Mouse (Mus musculus) embryonic facial prominence, embryonic 13.5 days (tissue): ENCODE measurements around the gene Diaph3. TPM values are rescaled to one million over a fixed set of nuclear protein-coding genes. Genes with fewer than 3 reads are reported as not detected.

ENCODE experiments used
- ATAC-seq: fragments of 200-750 bp; cut with Nextera tagmentation; 2 replicates; pipeline ENCODE4 v1.8.0; 2017; ENCODE audit warnings: low read depth; ENCODE audit not compliant: insufficient number of reproducible peaks, insufficient read depth, low FRiP score, low TSS enrichment
- H3K27ac ChIP-seq: fragments of 300-500 bp; sonication (generic); 2 replicates; pipeline ENCODE4 v1.5.1; 2015; ENCODE audit warnings: moderate library complexity, mild to moderate bottlenecking, inconsistent platforms
- H3K27me3 ChIP-seq: fragments of 300-500 bp; sonication (generic); 2 replicates; pipeline ENCODE4 v1.6.1; 2015; ENCODE audit warnings: mild to moderate bottlenecking, inconsistent platforms
- H3K36me3 ChIP-seq: fragments of 300-500 bp; sonication (generic); 2 replicates; pipeline ENCODE4 v1.6.1; 2015; ENCODE audit warnings: mild to moderate bottlenecking, inconsistent platforms
- H3K4me1 ChIP-seq: fragments of 300-500 bp; sonication (generic); 2 replicates; pipeline ENCODE4 v1.6.1; 2015; ENCODE audit warnings: inconsistent platforms
- H3K4me2 ChIP-seq: fragments of 300-500 bp; sonication (generic); 2 replicates; pipeline ENCODE4 v1.6.1; 2015; ENCODE audit warnings: moderate library complexity, mild to moderate bottlenecking, inconsistent platforms
- H3K4me3 ChIP-seq: fragments of 300-500 bp; sonication (generic); 2 replicates; pipeline ENCODE4 v1.5.1; 2015; ENCODE audit warnings: mild to moderate bottlenecking, inconsistent platforms
- H3K9ac ChIP-seq: fragments of 300-500 bp; sonication (generic); 2 replicates; pipeline ENCODE4 v1.6.1; 2015; ENCODE audit warnings: mild to moderate bottlenecking, inconsistent platforms
- H3K9me3 ChIP-seq: fragments of 300-500 bp; sonication (generic); 2 replicates; pipeline ENCODE4 v1.6.1; 2016; ENCODE audit warnings: inconsistent platforms
- WGBS: fragments of 180-500 bp; shearing (Covaris S2); methylation state at CpG from one replicate; pipeline ENCODE4 v1.1.7; 2015; ENCODE audit warnings: mixed read lengths; 5-methylcytosine and 5-hydroxymethylcytosine counted together
- microRNA-seq: library from miRNA; unstranded; fragments of <30 nt; microRNA quantifications from one replicate; pipeline ENCODE4, GENCODE M21; 2016
- polyA plus RNA-seq: library from polyadenylated mRNA; unstranded; fragments of >200 nt; fragmentation: Nextera tagmentation; extraction: Ambion mirVana; gene quantifications from 2 replicates; pipeline ENCODE4 v1.2.1, GENCODE M21; 2015

Diaph3 gene
- polyA plus RNA-seq, 1 experiment from 2014 or later: 14.8 TPM

DNA sequence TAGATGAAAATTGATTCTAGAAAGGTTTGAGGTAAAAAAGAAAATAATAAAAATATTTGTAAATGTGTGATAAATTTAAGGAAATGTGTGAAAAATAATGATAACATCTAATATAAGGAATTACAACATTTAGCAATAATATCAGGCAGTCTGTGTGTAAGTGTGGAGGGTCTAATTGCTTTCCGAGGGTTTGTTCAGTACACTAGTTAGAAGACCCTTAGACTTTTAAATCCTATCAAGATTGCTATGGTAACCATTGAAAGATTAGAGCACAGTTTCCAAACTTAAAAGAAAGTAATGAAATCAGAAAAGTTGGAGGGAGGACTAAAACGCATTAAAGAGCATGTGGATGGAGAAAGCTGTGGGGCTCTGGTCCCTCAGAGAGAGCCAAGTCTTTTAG lies 506.0 kb downstream of the Diaph3 start:
- Histone ChIP-seq H3K9ac (no peak overlapping the region), H3K4me3 (no peak overlapping the region), H3K27me3 (no peaks in the 10 kb centered on the region), H3K4me2 (no peak overlapping the region), H3K36me3 (no peaks in the 10 kb centered on the region), H3K9me3 (no peaks in the 10 kb centered on the region), H3K4me1 (no peaks in the 10 kb centered on the region), H3K27ac (no peak overlapping the region)
- no peak for ATAC-seq
- 64% methylated on average over 2 of the region's 2 CpGs for WGBS

DNA sequence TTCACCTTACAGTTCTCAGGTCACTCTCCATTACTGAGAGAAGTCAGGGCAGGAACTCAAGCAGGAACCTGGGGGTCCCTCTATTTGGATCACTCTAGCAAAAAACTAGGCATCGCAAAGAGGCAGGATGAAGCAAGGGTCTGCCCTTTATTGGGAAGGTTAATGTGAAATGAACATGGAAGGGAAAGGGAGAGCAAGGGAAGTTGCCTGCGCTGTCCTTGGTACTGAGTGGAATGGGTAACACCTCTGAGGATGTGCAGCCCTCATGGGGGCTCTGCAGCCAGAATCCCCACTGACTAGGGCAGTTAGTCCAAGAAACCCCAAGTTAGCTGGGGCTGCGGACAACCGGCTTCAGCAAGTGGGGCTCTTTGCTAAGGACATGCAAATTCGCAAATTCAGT lies 507.2 kb downstream of the Diaph3 start:
- H3K4me1 ChIP-seq: no peaks in the 10 kb centered on the region
- H3K4me2 ChIP-seq: no peak overlapping the region
- H3K27me3 ChIP-seq: no peaks in the 10 kb centered on the region
- H3K36me3 ChIP-seq: no peaks in the 10 kb centered on the region
- no peaks in the 10 kb centered on the region for H3K9me3 ChIP-seq
- ATAC-seq: no peak
- no peak overlapping the region for H3K9ac ChIP-seq
- no peak overlapping the region for H3K27ac ChIP-seq
- 48% methylated on average over 5 of the region's 5 CpGs for WGBS
- H3K4me3 ChIP-seq: no peak overlapping the region

DNA sequence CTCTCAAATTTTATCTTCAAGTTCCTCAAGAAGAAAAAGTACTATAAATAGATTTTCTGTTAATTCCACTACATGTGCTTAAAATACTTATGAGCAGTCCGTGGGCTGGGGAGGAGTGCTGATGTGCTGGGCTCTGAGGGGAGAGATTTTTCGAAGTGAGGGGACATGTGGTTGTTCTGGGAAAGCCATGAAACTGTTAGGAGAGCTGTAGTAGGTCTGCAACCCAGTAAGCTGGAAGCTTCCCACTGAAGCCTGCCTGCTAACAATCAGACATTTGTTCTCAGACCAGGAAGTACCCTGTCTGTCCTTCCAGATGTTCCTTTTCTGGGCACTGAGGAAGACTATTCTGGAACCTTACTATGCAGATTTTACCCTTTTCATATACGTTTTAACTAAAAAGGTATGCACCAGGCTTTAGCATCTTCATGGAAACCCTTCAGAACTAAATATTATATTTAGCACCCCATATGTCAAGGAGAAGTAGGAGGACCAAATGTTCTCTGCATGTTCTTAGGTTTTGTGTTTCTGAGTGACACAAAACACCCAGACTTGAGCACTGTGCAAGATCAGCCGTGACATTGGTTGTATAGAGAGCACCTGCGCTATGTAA lies 516.1 kb downstream of the Diaph3 start:
- H3K4me2 ChIP-seq: no peak overlapping the region
- H3K4me1 ChIP-seq: no peaks in the 10 kb centered on the region
- H3K36me3 ChIP-seq: no peaks in the 10 kb centered on the region
- no peaks in the 10 kb centered on the region for H3K27me3 ChIP-seq
- H3K4me3 ChIP-seq: no peak overlapping the region
- no peak overlapping the region for H3K27ac ChIP-seq
- no peak overlapping the region for H3K9ac ChIP-seq
- ATAC-seq: no peak
- no peaks in the 10 kb centered on the region for H3K9me3 ChIP-seq
- 84% methylated on average over 5 of the region's 5 CpGs for WGBS

DNA sequence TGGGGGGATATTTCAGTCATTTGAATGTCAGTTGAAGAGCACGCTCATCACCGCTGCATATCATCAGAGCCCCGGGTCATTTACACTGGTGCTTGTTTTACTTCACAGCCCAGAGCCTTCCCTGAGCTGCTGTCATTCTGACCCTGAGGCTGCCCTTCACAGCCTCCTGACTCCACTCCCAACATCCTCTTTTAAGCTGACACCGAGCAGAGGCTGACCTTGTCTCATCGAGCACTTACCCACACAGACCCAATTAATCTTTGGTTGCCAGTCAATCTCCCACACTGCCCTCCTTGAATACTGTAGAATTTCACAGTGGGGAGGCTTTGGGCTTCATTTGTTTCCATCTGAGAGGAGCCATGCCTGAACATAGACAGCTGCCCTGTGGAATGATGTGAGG lies 521.4 kb downstream of the Diaph3 start:
- Histone ChIP-seq H3K9ac (no peak overlapping the region), H3K27me3 (no peaks in the 10 kb centered on the region), H3K27ac (no peak overlapping the region), H3K9me3 (no peaks in the 10 kb centered on the region), H3K36me3 (no peaks in the 10 kb centered on the region), H3K4me2 (no peak overlapping the region), H3K4me3 (no peak overlapping the region), H3K4me1 (no peaks in the 10 kb centered on the region)
- WGBS: 63% methylated on average over 5 of the region's 5 CpGs
- ATAC-seq: no peak

Small RNAs within 50 kb of the gene (microRNA-seq; reads per million reads assigned to microRNA genes)
- gene Gm23438: not detected
